11 mouse cellular contexts compared by ENCODE assay signal in genomic region chr16:8689979-8690656, GRCm38 (mm10). TPM values are rescaled to one million over a fixed set of nuclear protein-coding genes. Genes with fewer than 3 reads are reported as not detected.
DNase-seq lines count a peak whose midpoint lies in the region; ATAC-seq lines count a peak whose summit lies in the region.
"Had no signal": no experiment of that assay in that cellular context is flagged by ENCODE, and none has a peak within 500 bp of the region (broad histone marks: within the 10 kb centered on the region; RNA-seq: fewer than 3 reads in every experiment).

No protein-coding gene starts in this region.

- 77% methylated on average over 11 of the region's 11 CpGs for WGBS in hindbrain, embryonic 13.5 days
- WGBS in hindbrain, embryonic 12.5 days = 91% methylated on average over 11 of the region's 11 CpGs
- 63% methylated on average over 11 of the region's 11 CpGs for WGBS in hindbrain, embryonic 16.5 days

- no peaks in the 10 kb centered on the region for H3K27me3 ChIP-seq in hindbrain, embryonic 13.5 days
- no peaks in the 10 kb centered on the region for H3K27me3 ChIP-seq in hindbrain, embryonic 12.5 days
- H3K27me3 ChIP-seq in hindbrain, embryonic 16.5 days (replicated peaks; ENCODE audit: control insufficient read depth, insufficient read depth, low read length) = no peaks in the 10 kb centered on the region
- H3K27me3 ChIP-seq: embryonic facial prominence, embryonic 12.5 days had no signal

- peak; percentile 67; the same call in 1 of the 2 replicates for ATAC-seq in hindbrain, embryonic 13.5 days (ENCODE audit: low FRiP score)
- ATAC-seq in hindbrain, embryonic 12.5 days (ENCODE audit: low FRiP score) = no peak
- peak; percentile 84 for ATAC-seq in hindbrain, embryonic 16.5 days

- peak; percentile 47 for DNase-seq in testis, postnatal 14 days (ENCODE audit: low spot score)
- DNase-seq in testis, postnatal 10 days (ENCODE audit: low spot score) = no peak
- DNase-seq in right cerebral cortex, postnatal 4 days = peak; percentile 56
- DNase-seq in embryo, embryonic 10.5 days (ENCODE audit: low spot score) = no peak
- DNase-seq in thymus, postnatal 14 days = no peak

- H3K4me2 ChIP-seq in hindbrain, embryonic 13.5 days = no peak overlapping the region
- no peak overlapping the region for H3K4me2 ChIP-seq in hindbrain, embryonic 12.5 days (replicated peaks)
- no peak overlapping the region for H3K4me2 ChIP-seq in hindbrain, embryonic 16.5 days (ENCODE audit: low read length)
- H3K4me2 ChIP-seq: embryonic facial prominence, embryonic 12.5 days had no signal

- no peak overlapping the region for H3K9ac ChIP-seq in hindbrain, embryonic 13.5 days
- H3K9ac ChIP-seq in hindbrain, embryonic 12.5 days = no peak overlapping the region
- H3K9ac ChIP-seq in hindbrain, embryonic 16.5 days (ENCODE audit: low read depth, low read length) = no peak overlapping the region
- H3K9ac ChIP-seq: embryonic facial prominence, embryonic 12.5 days had no signal

- no peaks in the 10 kb centered on the region for H3K9me3 ChIP-seq in hindbrain, embryonic 13.5 days
- no peaks in the 10 kb centered on the region for H3K9me3 ChIP-seq in hindbrain, embryonic 12.5 days (replicated peaks)
- no peaks in the 10 kb centered on the region for H3K9me3 ChIP-seq in hindbrain, embryonic 16.5 days (ENCODE audit: control insufficient read depth, low read length)
- H3K9me3 ChIP-seq: embryonic facial prominence, embryonic 12.5 days; G1E had no signal

- H3K4me3 ChIP-seq in hindbrain, embryonic 13.5 days = no peak overlapping the region
- H3K4me3 ChIP-seq in hindbrain, embryonic 12.5 days = no peak overlapping the region
- H3K4me3 ChIP-seq in hindbrain, embryonic 16.5 days (ENCODE audit: low read length) = no peak overlapping the region
- H3K4me3 ChIP-seq: embryonic facial prominence, embryonic 12.5 days had no signal

- 0 out of 2 replicates have a peak, but pooled peaks cover 4% of the 10 kb centered on the region for H3K4me1 ChIP-seq in hindbrain, embryonic 13.5 days (replicated peaks)
- no peaks in the 10 kb centered on the region for H3K4me1 ChIP-seq in hindbrain, embryonic 12.5 days
- peaks cover 6% of the 10 kb centered on the region; the same call in 1 of the 2 replicates for H3K4me1 ChIP-seq in hindbrain, embryonic 16.5 days (ENCODE audit: control insufficient read depth, insufficient read depth, low read depth, low read length)
- H3K4me1 ChIP-seq: embryonic facial prominence, embryonic 12.5 days had no signal

- H3K36me3 ChIP-seq in hindbrain, embryonic 13.5 days = peaks cover 82% of the 10 kb centered on the region
- peaks cover 69% of the 10 kb centered on the region for H3K36me3 ChIP-seq in hindbrain, embryonic 12.5 days
- peaks cover 42% of the 10 kb centered on the region for H3K36me3 ChIP-seq in hindbrain, embryonic 16.5 days (ENCODE audit: control insufficient read depth, insufficient read depth, low read length)

- peak overlapping the region; percentile 52; the same call in 1 of the 2 replicates for H3K27ac ChIP-seq in hindbrain, embryonic 13.5 days
- H3K27ac ChIP-seq in hindbrain, embryonic 12.5 days = no peak overlapping the region
- peak overlapping the region; percentile 63; the same call in 1 of the 2 replicates for H3K27ac ChIP-seq in hindbrain, embryonic 16.5 days (ENCODE audit: low read depth, low read length)
- H3K27ac ChIP-seq: embryonic facial prominence, embryonic 12.5 days; macrophage had no signal

RNA-seq across cellular contexts. Expression of gene Gm5767, which starts 9.5 kb away (rescaled TPM):
- not detected in 2 replicates for polyA plus RNA-seq in hindbrain, embryonic 13.5 days (2015; fragmentation: Nextera tagmentation; extraction: Ambion mirVana)
- not detected in 2 replicates for polyA plus RNA-seq in hindbrain, embryonic 12.5 days (2016; fragmentation: Nextera tagmentation; extraction: Ambion mirVana)
- not detected in 2 replicates for polyA plus RNA-seq in hindbrain, embryonic 16.5 days (2015; fragmentation: Nextera tagmentation; extraction: Ambion mirVana)
- polyA plus RNA-seq: embryonic facial prominence, embryonic 12.5 days; G1E; macrophage had no signal

RNA-seq across cellular contexts. Expression of gene Carhsp1, which starts 18.2 kb away (rescaled TPM):
- polyA plus RNA-seq in hindbrain, embryonic 13.5 days (2015; fragmentation: Nextera tagmentation; extraction: Ambion mirVana) = 242 and 243 TPM in 2 replicates
- 229 and 234 TPM in 2 replicates for polyA plus RNA-seq in hindbrain, embryonic 12.5 days (2016; fragmentation: Nextera tagmentation; extraction: Ambion mirVana)
- polyA plus RNA-seq in hindbrain, embryonic 16.5 days (2015; fragmentation: Nextera tagmentation; extraction: Ambion mirVana) = 148 and 167 TPM in 2 replicates

RNA-seq across cellular contexts. Expression of gene Tmem186, which starts 52.6 kb away (rescaled TPM):
- polyA plus RNA-seq in hindbrain, embryonic 13.5 days (2015; fragmentation: Nextera tagmentation; extraction: Ambion mirVana) = 22.0 and 22.2 TPM in 2 replicates
- 22.6 and 23.0 TPM in 2 replicates for polyA plus RNA-seq in hindbrain, embryonic 12.5 days (2016; fragmentation: Nextera tagmentation; extraction: Ambion mirVana)
- polyA plus RNA-seq in hindbrain, embryonic 16.5 days (2015; fragmentation: Nextera tagmentation; extraction: Ambion mirVana) = 22.5 and 23.1 TPM in 2 replicates

RNA-seq across cellular contexts. Expression of gene Pmm2, which starts 52.6 kb away (rescaled TPM):
- polyA plus RNA-seq in hindbrain, embryonic 13.5 days (2015; fragmentation: Nextera tagmentation; extraction: Ambion mirVana) = 48.3 and 49.3 TPM in 2 replicates
- polyA plus RNA-seq in hindbrain, embryonic 12.5 days (2016; fragmentation: Nextera tagmentation; extraction: Ambion mirVana) = 49.6 and 51.0 TPM in 2 replicates
- polyA plus RNA-seq in hindbrain, embryonic 16.5 days (2015; fragmentation: Nextera tagmentation; extraction: Ambion mirVana) = 33.1 and 37.0 TPM in 2 replicates

Comparison
In these comparisons a context has a peak if more than half of its experiments do, and no peak if none do; other contexts are left out.
1. DNase-seq: peak in testis, postnatal 14 days (single experiment) and right cerebral cortex, postnatal 4 days (single experiment); none in testis, postnatal 10 days (single experiment), embryo, embryonic 10.5 days (single experiment) and thymus, postnatal 14 days (single experiment).